Mouse (Mus musculus): ENCODE results near the gene Atad3a. TPM values are rescaled to one million over a fixed set of nuclear protein-coding genes. Genes with fewer than 3 reads are reported as not detected.

Gene Atad3a
- polyA plus RNA-seq, 1 experiment from 2014 or later: 73.3 TPM

DNA sequence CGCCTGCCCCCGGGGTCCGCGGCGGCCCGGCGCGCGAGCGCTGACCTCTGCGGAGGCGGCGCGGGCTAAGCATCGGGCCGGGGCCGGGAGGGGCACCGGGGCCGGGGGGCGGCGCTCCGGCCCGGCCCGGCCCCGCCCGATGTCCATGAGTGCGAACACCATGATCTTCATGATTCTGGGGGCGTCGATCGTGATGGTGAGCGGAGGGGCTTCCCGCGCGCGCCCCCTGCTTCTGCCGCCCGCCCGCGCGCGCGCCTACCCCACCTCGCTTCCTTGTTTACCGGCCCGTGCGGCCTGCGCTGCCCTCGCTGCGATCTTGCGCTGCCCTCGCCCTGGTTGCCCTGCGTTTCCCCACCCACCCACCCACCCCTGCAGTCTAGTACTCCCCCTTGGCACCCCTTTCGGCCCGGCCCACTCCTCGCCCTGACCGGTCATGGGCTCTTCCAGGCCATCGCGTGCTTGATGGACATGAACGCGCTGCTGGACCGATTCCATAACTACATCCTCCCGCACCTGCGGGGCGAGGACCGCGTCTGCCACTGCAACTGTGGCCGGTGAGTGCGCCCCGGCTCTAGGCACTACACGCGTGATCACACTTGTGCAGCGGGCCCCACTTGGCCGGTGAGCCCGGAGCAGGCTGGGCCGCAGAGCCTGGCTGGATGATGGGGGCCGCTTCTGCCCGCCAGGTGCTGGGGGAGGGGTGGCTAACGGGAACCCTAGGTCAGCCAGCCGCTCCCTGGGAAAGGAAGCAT lies 25.8 kb downstream of the Atad3a start:
- Histone ChIP-seq H3K9ac (ENCODE audit: low read length) (peak overlapping the region; percentile 80), H3K36me3 (ENCODE audit: control insufficient read depth, insufficient read depth, low read length) (peaks cover 5% of the 10 kb centered on the region; the same call in 1 of the 2 replicates), H3K4me1 (replicated peaks; ENCODE audit: control insufficient read depth, insufficient read depth, low read length) (peaks cover 11% of the 10 kb centered on the region), H3K27ac (ENCODE audit: low read length) (no peak overlapping the region; the same call in none of the 2 replicates), H3K4me3 (ENCODE audit: low read length) (peak overlapping the region; percentile 80), H3K4me2 (ENCODE audit: low read depth, low read length) (peak overlapping the region; percentile 83), H3K27me3 (ENCODE audit: control insufficient read depth, insufficient read depth, low read depth, low read length) (no peaks in the 10 kb centered on the region), H3K9me3 (ENCODE audit: control insufficient read depth, low read length) (no peaks in the 10 kb centered on the region)
- under 1% methylated on average over 61 of the region's 79 CpGs for WGBS
- peak; percentile 82 for ATAC-seq (ENCODE audit: low read depth)

DNA sequence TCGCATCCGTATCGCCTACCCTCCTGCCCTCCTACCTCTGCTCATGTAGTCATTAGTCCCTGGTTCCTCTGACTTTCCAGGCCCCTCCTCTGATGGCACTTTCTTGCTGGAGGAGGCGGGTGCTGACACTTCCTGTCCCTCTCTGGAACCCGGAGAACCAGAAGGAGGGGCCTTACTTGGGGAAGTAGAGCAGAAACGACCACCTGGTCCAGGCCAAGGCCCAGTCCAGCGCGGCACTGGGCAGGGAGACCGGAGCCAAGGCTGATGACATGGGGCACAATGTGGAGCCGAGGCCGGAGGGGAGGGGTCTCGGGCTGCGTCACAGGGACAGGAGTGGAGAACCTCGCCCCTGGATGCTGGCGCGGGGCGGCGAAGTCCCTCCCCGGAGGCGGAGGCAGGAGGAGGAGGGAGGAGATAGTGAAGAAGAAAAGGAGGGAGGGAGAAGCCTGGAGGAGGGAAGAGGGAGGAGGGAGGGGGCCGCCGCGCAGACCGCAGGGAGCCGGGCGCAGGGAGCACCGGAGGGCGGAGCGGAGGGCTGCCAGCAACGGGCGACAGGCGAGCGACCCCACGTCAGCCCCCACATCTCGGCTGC lies 26.4 kb downstream of the Atad3a start, which contains the start of gene Tmem240:
TSS of gene Tmem240 (plus strand) at position 451 of the 592 bp plus-strand sequence.
- peak within 1 kb of the TSS; percentile 83 for H3K4me2 ChIP-seq (ENCODE audit: low read depth, low read length)
- peak; percentile 95 for ATAC-seq (ENCODE audit: low read depth)
- H3K9ac ChIP-seq (ENCODE audit: low read length): peak within 1 kb of the TSS; percentile 80
- H3K27me3 ChIP-seq (ENCODE audit: control insufficient read depth, insufficient read depth, low read depth, low read length): no peaks in the 10 kb centered on the region
- no peaks in the 10 kb centered on the region for H3K9me3 ChIP-seq (ENCODE audit: control insufficient read depth, low read length)
- H3K4me1 ChIP-seq (replicated peaks; ENCODE audit: control insufficient read depth, insufficient read depth, low read length): peaks cover 11% of the 10 kb centered on the region
- peak within 1 kb of the TSS; percentile 62 for H3K27ac ChIP-seq (ENCODE audit: low read length)
- H3K4me3 ChIP-seq (ENCODE audit: low read length): peak within 1 kb of the TSS; percentile 80
- WGBS: under 1% methylated on average over 32 of the region's 35 CpGs
- peaks cover 2% of the 10 kb centered on the region; the same call in 1 of the 2 replicates for H3K36me3 ChIP-seq (ENCODE audit: control insufficient read depth, insufficient read depth, low read length)

DNA sequence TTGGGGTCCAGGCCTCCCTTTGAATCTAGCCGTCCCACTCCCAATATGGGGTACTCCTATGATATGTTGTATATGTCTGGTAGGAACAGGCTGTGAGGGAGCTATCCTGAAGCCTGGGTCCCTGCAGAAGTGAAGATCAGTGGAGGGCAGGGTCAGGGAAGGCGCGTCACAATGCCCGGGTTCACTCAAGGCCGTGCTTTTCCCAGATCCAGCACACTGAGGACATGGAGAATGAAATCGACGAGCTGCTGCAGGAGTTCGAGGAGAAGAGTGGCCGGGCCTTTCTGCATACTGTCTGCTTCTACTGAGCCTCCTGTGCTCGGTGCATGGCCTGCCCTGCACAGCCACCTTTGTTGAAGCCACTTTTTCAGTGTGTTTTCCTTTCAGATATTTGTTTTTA lies 27.6 kb downstream of the Atad3a start:
- ATAC-seq (ENCODE audit: low read depth): no peak
- Histone ChIP-seq H3K27me3 (ENCODE audit: control insufficient read depth, insufficient read depth, low read depth, low read length) (no peaks in the 10 kb centered on the region), H3K4me2 (ENCODE audit: low read depth, low read length) (no peak overlapping the region)

DNA sequence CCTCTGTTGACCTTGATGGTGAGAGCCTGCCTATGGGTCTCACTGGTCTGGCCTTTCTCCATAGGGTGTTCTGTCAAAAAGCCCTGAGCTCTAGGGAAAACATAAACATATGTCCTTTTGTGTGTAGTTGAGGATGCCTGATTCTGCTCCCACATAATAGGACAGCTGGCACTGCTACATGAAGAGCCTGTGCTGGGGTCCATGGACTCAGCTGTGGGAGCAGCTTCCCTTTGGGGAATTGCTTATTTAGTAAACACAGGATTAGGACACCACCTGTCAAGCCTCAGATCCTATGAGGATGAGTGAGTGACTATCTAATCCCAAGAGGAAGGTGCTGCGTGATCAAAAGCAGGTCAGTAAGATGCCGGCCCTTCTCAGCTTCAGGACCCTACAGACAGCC lies 32.9 kb downstream of the Atad3a start:
- no peaks in the 10 kb centered on the region for H3K9me3 ChIP-seq (ENCODE audit: control insufficient read depth, low read length)
- H3K27ac ChIP-seq (ENCODE audit: low read length): no peak overlapping the region
- peaks cover 7% of the 10 kb centered on the region; the same call in 1 of the 2 replicates for H3K36me3 ChIP-seq (ENCODE audit: control insufficient read depth, insufficient read depth, low read length)
- ATAC-seq (ENCODE audit: low read depth): no peak
- no peak overlapping the region for H3K4me2 ChIP-seq (ENCODE audit: low read depth, low read length)
- H3K4me1 ChIP-seq (replicated peaks; ENCODE audit: control insufficient read depth, insufficient read depth, low read length): no peaks in the 10 kb centered on the region
- H3K4me3 ChIP-seq (ENCODE audit: low read length): no peak overlapping the region
- WGBS: 74% methylated on average over 2 of the region's 2 CpGs
- no peak overlapping the region for H3K9ac ChIP-seq (ENCODE audit: low read length)
- H3K27me3 ChIP-seq (ENCODE audit: control insufficient read depth, insufficient read depth, low read depth, low read length): no peaks in the 10 kb centered on the region

More for the DNA sequence above, 27.6 kb downstream of the Atad3a start:
- H3K36me3 ChIP-seq (ENCODE audit: control insufficient read depth, insufficient read depth, low read length): peaks cover 2% of the 10 kb centered on the region; the same call in 1 of the 2 replicates
- no peaks in the 10 kb centered on the region for H3K9me3 ChIP-seq (ENCODE audit: control insufficient read depth, low read length)
- no peak overlapping the region for H3K9ac ChIP-seq (ENCODE audit: low read length)
- peaks cover 11% of the 10 kb centered on the region for H3K4me1 ChIP-seq (replicated peaks; ENCODE audit: control insufficient read depth, insufficient read depth, low read length)
- H3K27ac ChIP-seq (ENCODE audit: low read length): no peak overlapping the region
- WGBS: 84% methylated on average over 10 of the region's 10 CpGs
- no peak overlapping the region for H3K4me3 ChIP-seq (ENCODE audit: low read length)

GRCm38 (mm10) chr4:155721668-155722083 lies 39.2 kb downstream of the Atad3a start:
- Histone ChIP-seq H3K27ac (ENCODE audit: low read length) (no peak overlapping the region), H3K9ac (ENCODE audit: low read length) (no peak overlapping the region), H3K4me3 (ENCODE audit: low read length) (no peak overlapping the region), H3K9me3 (ENCODE audit: control insufficient read depth, low read length) (no peaks in the 10 kb centered on the region), H3K36me3 (ENCODE audit: control insufficient read depth, insufficient read depth, low read length) (peaks cover 12% of the 10 kb centered on the region), H3K4me1 (replicated peaks; ENCODE audit: control insufficient read depth, insufficient read depth, low read length) (no peaks in the 10 kb centered on the region), H3K4me2 (ENCODE audit: low read depth, low read length) (no peak overlapping the region), H3K27me3 (ENCODE audit: control insufficient read depth, insufficient read depth, low read depth, low read length) (no peaks in the 10 kb centered on the region)
- whole genome bisulfite sequencing: 64% methylated on average over 4 of the region's 4 CpGs
- peak; percentile 43; the same call in 1 of the 2 replicates for ATAC-seq (ENCODE audit: low read depth)

DNA sequence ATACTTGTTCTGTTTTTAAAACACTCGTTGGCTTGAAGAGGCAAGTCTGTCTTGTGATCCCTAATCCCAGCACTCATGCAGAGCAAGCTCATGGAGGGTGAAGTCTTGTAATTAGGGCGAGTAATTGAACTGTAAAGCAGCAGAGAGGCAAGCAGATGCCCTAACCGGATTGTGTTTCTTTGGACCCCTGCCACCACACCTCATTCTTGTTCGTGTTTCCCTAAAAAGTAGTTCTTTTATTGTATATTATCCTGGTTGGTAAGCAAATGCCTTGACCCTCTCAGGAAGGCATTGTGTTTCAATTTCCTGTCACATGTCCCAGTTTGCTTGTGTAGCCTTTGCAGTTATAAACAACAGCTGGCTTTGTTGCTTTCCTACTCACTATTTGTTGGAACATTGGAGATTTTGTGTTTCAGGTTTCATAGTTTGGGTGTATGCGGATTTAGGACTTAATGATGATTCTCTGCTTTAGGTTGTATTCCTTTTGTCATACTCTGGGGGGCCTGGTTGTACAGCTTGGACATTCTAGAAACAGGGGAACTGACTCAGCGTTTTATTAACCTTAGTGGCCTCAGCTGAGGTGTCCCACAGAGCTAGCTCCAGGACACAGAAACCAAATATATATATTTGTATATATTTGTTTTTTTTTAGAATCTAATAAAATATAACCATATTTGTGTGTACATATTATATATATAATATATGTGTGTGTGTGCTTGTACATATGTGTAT lies 50.2 kb downstream of the Atad3a start:
- no peak overlapping the region for H3K4me3 ChIP-seq (ENCODE audit: low read length)
- H3K27ac ChIP-seq (ENCODE audit: low read length): peak overlapping the region; percentile 77
- peak overlapping the region; percentile 17; the same call in 1 of the 2 replicates for H3K4me2 ChIP-seq (ENCODE audit: low read depth, low read length)
- ATAC-seq (ENCODE audit: low read depth): peak; percentile 27
- H3K27me3 ChIP-seq (ENCODE audit: control insufficient read depth, insufficient read depth, low read depth, low read length): no peaks in the 10 kb centered on the region
- H3K36me3 ChIP-seq (ENCODE audit: control insufficient read depth, insufficient read depth, low read length): peaks cover 4% of the 10 kb centered on the region
- 54% methylated on average over 6 of the region's 6 CpGs for WGBS
- peaks cover 14% of the 10 kb centered on the region for H3K4me1 ChIP-seq (replicated peaks; ENCODE audit: control insufficient read depth, insufficient read depth, low read length)
- H3K9me3 ChIP-seq (ENCODE audit: control insufficient read depth, low read length): no peaks in the 10 kb centered on the region
- H3K9ac ChIP-seq (ENCODE audit: low read length): no peak overlapping the region

- ATAC-seq (ENCODE audit: low read depth): no peak
- H3K27me3 ChIP-seq (ENCODE audit: control insufficient read depth, insufficient read depth, low read depth, low read length): no peaks in the 10 kb centered on the region
- peaks cover 14% of the 10 kb centered on the region for H3K4me1 ChIP-seq (replicated peaks; ENCODE audit: control insufficient read depth, insufficient read depth, low read length)
- H3K27ac ChIP-seq (ENCODE audit: low read length): peak overlapping the region; percentile 43; the same call in 1 of the 2 replicates
- no peaks in the 10 kb centered on the region for H3K36me3 ChIP-seq (ENCODE audit: control insufficient read depth, insufficient read depth, low read length)
- H3K9me3 ChIP-seq (ENCODE audit: control insufficient read depth, low read length): no peaks in the 10 kb centered on the region
- H3K4me2 ChIP-seq (ENCODE audit: low read depth, low read length): no peak overlapping the region
- no peak overlapping the region for H3K9ac ChIP-seq (ENCODE audit: low read length)
- H3K4me3 ChIP-seq (ENCODE audit: low read length): no peak overlapping the region
Observed at GRCm38 (mm10) chr4:155708988-155709387, 51.9 kb downstream of the Atad3a start.

- no peaks in the 10 kb centered on the region for H3K9me3 ChIP-seq (ENCODE audit: control insufficient read depth, low read length)
- H3K4me2 ChIP-seq (ENCODE audit: low read depth, low read length): no peak overlapping the region
- WGBS: 65% methylated on average over 2 of the region's 2 CpGs
- H3K27ac ChIP-seq (ENCODE audit: low read length): peak overlapping the region; percentile 43
- no peak for ATAC-seq (ENCODE audit: low read depth)
- peaks cover 16% of the 10 kb centered on the region for H3K4me1 ChIP-seq (replicated peaks; ENCODE audit: control insufficient read depth, insufficient read depth, low read length)
- H3K4me3 ChIP-seq (ENCODE audit: low read length): no peak overlapping the region
- H3K27me3 ChIP-seq (ENCODE audit: control insufficient read depth, insufficient read depth, low read depth, low read length): no peaks in the 10 kb centered on the region
- no peak overlapping the region for H3K9ac ChIP-seq (ENCODE audit: low read length)
- no peaks in the 10 kb centered on the region for H3K36me3 ChIP-seq (ENCODE audit: control insufficient read depth, insufficient read depth, low read length)
Observed at GRCm38 (mm10) chr4:155708582-155708981, 52.3 kb downstream of the Atad3a start.

- ATAC-seq (ENCODE audit: low read depth): no peak
- WGBS: 0% methylated on average over 19 of the region's 19 CpGs
Observed at GRCm38 (mm10) chr4:155705592-155705929, 55.3 kb downstream of the Atad3a start.

More at GRCm38 (mm10) chr4:155705592-155705929, 55.3 kb downstream of the Atad3a start:
- peak overlapping the region; percentile 95 for H3K4me3 ChIP-seq (ENCODE audit: low read length)
- peak overlapping the region; percentile 97 for H3K27ac ChIP-seq (ENCODE audit: low read length)
- H3K9ac ChIP-seq (ENCODE audit: low read length): peak overlapping the region; percentile 93
- H3K36me3 ChIP-seq (ENCODE audit: control insufficient read depth, insufficient read depth, low read length): no peaks in the 10 kb centered on the region
- H3K4me1 ChIP-seq (replicated peaks; ENCODE audit: control insufficient read depth, insufficient read depth, low read length): peaks cover 15% of the 10 kb centered on the region
- H3K9me3 ChIP-seq (ENCODE audit: control insufficient read depth, low read length): no peaks in the 10 kb centered on the region
- peak overlapping the region; percentile 85 for H3K4me2 ChIP-seq (ENCODE audit: low read depth, low read length)
- no peaks in the 10 kb centered on the region for H3K27me3 ChIP-seq (ENCODE audit: control insufficient read depth, insufficient read depth, low read depth, low read length)
